Mouse (Mus musculus) small intestine, adult 2 months (tissue): ENCODE data around the gene Atmin. TPM values are rescaled to one million over a fixed set of nuclear protein-coding genes. Genes with fewer than 3 reads are reported as not detected.

Experiments
- H3K27ac ChIP-seq: fragments of 200-500 bp; 2 replicates; pipeline ENCODE4 v1.5.1; 2012; ENCODE audit warnings: low read depth, low read length, control low read depth, inconsistent platforms; ENCODE audit not compliant: insufficient read depth
- H3K27me3 ChIP-seq: fragments of 200-500 bp; 2 replicates; pipeline ENCODE4 v1.6.1; 2012; ENCODE audit warnings: mild to moderate bottlenecking, moderate library complexity, low read length, inconsistent platforms; ENCODE audit not compliant: control insufficient read depth, insufficient read depth
- H3K36me3 ChIP-seq: fragments of 200-500 bp; 2 replicates; pipeline ENCODE4 v1.6.1; 2012; ENCODE audit warnings: mild to moderate bottlenecking, low read length, control low read depth, inconsistent platforms; ENCODE audit not compliant: control insufficient read depth, insufficient read depth
- H3K4me1 ChIP-seq: fragments of 200-500 bp; 2 replicates; pipeline ENCODE4 v1.6.1; 2012; ENCODE audit warnings: low read length, inconsistent platforms, mixed read lengths; ENCODE audit not compliant: control insufficient read depth, insufficient read depth, insufficient read length
- H3K4me3 ChIP-seq: fragments of 200-500 bp; 2 replicates; pipeline ENCODE4 v1.5.1; 2012; ENCODE audit warnings: low read depth, mild to moderate bottlenecking, control low read depth, inconsistent platforms, low read length, moderate library complexity
- CTCF ChIP-seq: fragments of 200-500 bp; IDR thresholded peaks from 2 replicates; pipeline ENCODE4 v1.5.1; 2012; ENCODE audit warnings: low read depth, mild to moderate bottlenecking, control low read depth, inconsistent platforms, low read length, moderate library complexity, mixed read lengths; ENCODE audit not compliant: insufficient replicate concordance, insufficient read length; ENCODE audit errors: extremely low read depth
- POLR2A ChIP-seq: fragments of 200-500 bp; IDR thresholded peaks from 2 replicates; pipeline ENCODE4 v1.6.1; 2012; ENCODE audit warnings: low read depth, mild to moderate bottlenecking, control low read depth, inconsistent platforms, low read length, moderate library complexity
- WGBS: fragments of 180-500 bp; shearing (Covaris S2); methylation state at CpG from one replicate; pipeline ENCODE4 v1.1.7; 2018; 5-methylcytosine and 5-hydroxymethylcytosine counted together
- polyA plus RNA-seq: library from polyadenylated mRNA; depleted of rRNA; stranded (reverse); fragments of >200 nt; gene quantifications from 2 replicates; pipeline ENCODE4 v1.2.3, GENCODE M21; 2012

Atmin gene
- polyA plus RNA-seq, 1 experiment = 10.4 TPM

GRCm38 (mm10) chr8:116942284-116943058 lies 722 bp upstream of the Atmin start:
- Histone ChIP-seq H3K27ac (no peak overlapping the region), H3K27me3 (no peaks in the 10 kb centered on the region), H3K4me1 (peaks cover 10% of the 10 kb centered on the region), H3K36me3 (no peaks in the 10 kb centered on the region), H3K4me3 (no peak overlapping the region)
- no peak for TF ChIP-seq CTCF
- TF ChIP-seq POLR2A = no peak
- 58% methylated on average over 12 of the region's 12 CpGs for WGBS

DNA sequence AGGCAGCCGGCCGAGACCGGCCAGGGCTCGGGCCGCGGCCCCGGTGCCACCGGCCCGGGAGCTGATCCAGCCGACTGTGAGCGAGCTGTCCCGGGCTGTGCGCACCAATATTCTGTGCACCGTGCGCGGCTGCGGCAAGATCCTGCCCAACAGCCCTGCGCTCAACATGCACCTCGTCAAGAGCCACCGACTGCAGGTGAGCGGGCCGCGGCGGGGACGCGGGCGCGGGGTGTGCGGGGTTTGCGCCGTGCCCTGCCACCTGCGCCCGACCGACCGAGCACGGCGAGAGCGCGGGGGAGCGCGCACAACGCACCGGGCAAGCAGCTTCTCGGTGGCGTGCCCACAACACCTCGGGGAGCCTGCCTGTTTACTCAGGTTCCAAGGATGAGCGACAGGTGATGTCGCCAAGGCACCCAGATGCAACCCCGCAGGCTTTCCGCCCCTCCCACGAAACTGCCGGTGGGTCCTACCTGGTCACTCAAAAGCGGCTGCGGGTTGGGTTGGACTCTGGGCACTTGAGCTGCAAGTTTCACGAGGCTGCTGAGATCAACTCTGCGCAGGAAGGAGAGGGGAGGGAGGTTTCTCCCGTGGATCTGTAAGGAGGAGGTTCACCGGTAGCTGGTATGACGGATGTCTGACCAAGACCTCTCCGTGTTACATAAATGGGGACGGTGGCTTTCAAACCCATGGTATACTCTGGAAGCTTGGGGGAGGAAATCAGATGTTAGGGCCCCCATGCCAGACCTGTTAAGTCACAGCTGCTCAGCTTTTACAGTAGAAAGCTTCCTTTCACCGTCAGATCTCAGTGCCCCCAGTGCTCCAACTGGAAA lies 577 bp downstream of the Atmin start:
- Histone ChIP-seq H3K4me1 (peaks cover 13% of the 10 kb centered on the region), H3K36me3 (no peaks in the 10 kb centered on the region), H3K4me3 (peak overlapping the region; percentile 84), H3K27ac (no peak overlapping the region; the same call in 1 of the 2 replicates), H3K27me3 (no peaks in the 10 kb centered on the region)
- no peak for TF ChIP-seq POLR2A
- no peak for TF ChIP-seq CTCF
- WGBS = under 1% methylated on average over 62 of the region's 62 CpGs

GRCm38 (mm10) chr8:116944385-116944696 lies 1.1 kb downstream of the Atmin start:
- Histone ChIP-seq H3K36me3 (no peaks in the 10 kb centered on the region), H3K27ac (no peak overlapping the region), H3K4me1 (peaks cover 13% of the 10 kb centered on the region), H3K4me3 (peak overlapping the region; percentile 84), H3K27me3 (no peaks in the 10 kb centered on the region)
- 10% methylated on average over 4 of the region's 4 CpGs for WGBS
- no peak for TF ChIP-seq CTCF

GRCm38 (mm10) chr8:116945169-116945910 lies 2.1 kb downstream of the Atmin start:
- no peaks in the 10 kb centered on the region for H3K36me3 ChIP-seq
- TF ChIP-seq POLR2A = no peak
- no peak for TF ChIP-seq CTCF
- H3K27ac ChIP-seq = no peak overlapping the region

GRCm38 (mm10) chr8:116946268-116946838 lies 3.2 kb downstream of the Atmin start:
- Histone ChIP-seq H3K4me3 (peak overlapping the region; percentile 34), H3K27me3 (no peaks in the 10 kb centered on the region), H3K36me3 (no peaks in the 10 kb centered on the region), H3K27ac (no peak overlapping the region), H3K4me1 (peaks cover 15% of the 10 kb centered on the region)
- WGBS = 78% methylated on average over 21 of the region's 21 CpGs
- TF ChIP-seq POLR2A (no peak), CTCF (no peak)

More at GRCm38 (mm10) chr8:116945169-116945910, 2.1 kb downstream of the Atmin start:
- 85% methylated on average over 9 of the region's 9 CpGs for WGBS
- no peak overlapping the region for H3K4me3 ChIP-seq
- H3K4me1 ChIP-seq = peaks cover 13% of the 10 kb centered on the region
- no peaks in the 10 kb centered on the region for H3K27me3 ChIP-seq

DNA sequence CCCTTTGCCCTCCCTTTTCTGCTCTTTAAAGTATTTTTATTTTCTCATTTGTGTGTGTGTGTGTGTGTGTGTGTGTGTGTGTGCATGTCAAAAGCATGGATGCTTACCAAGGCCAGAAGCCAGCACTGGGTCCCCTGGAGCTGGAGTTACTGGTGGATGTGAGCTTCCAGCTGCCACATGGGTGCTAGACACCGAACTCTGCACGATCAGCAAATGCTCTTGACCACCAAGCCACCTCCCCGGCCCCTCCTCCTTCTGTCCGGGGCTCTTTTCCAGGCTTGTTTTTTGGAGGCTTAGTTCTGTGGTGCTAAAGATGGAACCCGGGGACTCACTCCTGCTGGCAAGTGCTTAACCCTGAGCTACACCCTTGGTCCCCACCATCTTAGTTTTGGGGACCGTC lies 3.7 kb downstream of the Atmin start:
- H3K27ac ChIP-seq = no peak overlapping the region
- TF ChIP-seq POLR2A = no peak
- TF ChIP-seq CTCF = no peak
- peaks cover 17% of the 10 kb centered on the region for H3K4me1 ChIP-seq
- no peak overlapping the region; the same call in 1 of the 2 replicates for H3K4me3 ChIP-seq
- no peaks in the 10 kb centered on the region for H3K27me3 ChIP-seq
- WGBS = 81% methylated on average over 6 of the region's 6 CpGs
- no peaks in the 10 kb centered on the region for H3K36me3 ChIP-seq
